In the genomic region with DNA sequence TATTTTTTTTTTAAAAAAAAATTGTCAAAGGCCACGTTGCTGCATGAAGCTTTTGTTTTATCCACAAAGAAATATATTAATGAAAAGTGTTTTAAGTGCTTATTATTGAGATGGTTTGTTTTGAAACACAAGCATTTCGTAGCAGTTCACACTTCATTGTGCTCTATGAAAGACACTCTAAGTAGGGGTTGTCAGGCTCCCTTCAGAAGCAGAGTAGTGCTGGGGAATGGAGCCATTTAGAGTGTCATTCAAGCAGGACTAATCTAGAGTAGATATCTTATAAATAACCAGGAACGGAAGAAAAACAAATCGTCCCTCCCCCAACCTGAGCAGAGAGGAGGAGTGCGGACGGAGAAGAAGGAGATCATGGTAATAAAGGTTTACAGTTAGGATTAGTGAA, we compare ENCODE assay signal across 23 mouse cellular contexts.
A peak's percentile ranks its signal among the peaks of the same experiment; 100 is the strongest.
DNase-seq lines count a peak whose midpoint lies in the region; ATAC-seq lines count a peak whose summit lies in the region.
"Had no signal": no experiment of that assay in that cellular context is flagged by ENCODE, and none has a peak within 500 bp of the region (broad histone marks: within the 10 kb centered on the region; RNA-seq: fewer than 3 reads in every experiment).

No protein-coding gene starts in this region.

- no peaks in the 10 kb centered on the region for H3K36me3 ChIP-seq in heart, embryonic 11.5 days (ENCODE audit: control insufficient read depth, insufficient read depth, low read length)
- H3K36me3 ChIP-seq in midbrain, embryonic 12.5 days, result no peaks in the 10 kb centered on the region
- H3K36me3 ChIP-seq in midbrain, embryonic 10.5 days, result no peaks in the 10 kb centered on the region
- H3K36me3 ChIP-seq in forebrain, embryonic 15.5 days, result no peaks in the 10 kb centered on the region
- H3K36me3 ChIP-seq: embryonic facial prominence, embryonic 15.5 days; hindbrain, embryonic 13.5 days had no signal

- H3K9ac ChIP-seq in heart, embryonic 11.5 days (ENCODE audit: low read depth, low read length), result no peak overlapping the region
- H3K9ac ChIP-seq in midbrain, embryonic 12.5 days (replicated peaks), result no peak overlapping the region
- H3K9ac ChIP-seq in forebrain, embryonic 15.5 days (replicated peaks), result no peak overlapping the region
- H3K9ac ChIP-seq: embryonic facial prominence, embryonic 15.5 days; hindbrain, embryonic 13.5 days had no signal

- intact Hi-C loops in left cerebral cortex, postnatal 4 days (cut with DNase I), result loop anchor here (10.0 kb wide), 1 partner anchor 821 kb away; no protein-coding TSS in a partner anchor

- 28% methylated on average over 6 of the region's 6 CpGs for WGBS in heart, embryonic 11.5 days (ENCODE audit: insufficient replicate concordance)
- 6% methylated on average over 6 of the region's 6 CpGs for WGBS in midbrain, embryonic 12.5 days
- WGBS in midbrain, embryonic 10.5 days, result 21% methylated on average over 6 of the region's 6 CpGs
- 3% methylated on average over 6 of the region's 6 CpGs for WGBS in forebrain, embryonic 15.5 days

- H3K4me1 ChIP-seq in heart, embryonic 11.5 days (ENCODE audit: control insufficient read depth, insufficient read depth, low read length), result peaks cover 24% of the 10 kb centered on the region
- peaks cover 15% of the 10 kb centered on the region for H3K4me1 ChIP-seq in midbrain, embryonic 12.5 days
- H3K4me1 ChIP-seq in midbrain, embryonic 10.5 days, result peaks cover 24% of the 10 kb centered on the region
- H3K4me1 ChIP-seq in forebrain, embryonic 15.5 days, result peaks cover 21% of the 10 kb centered on the region
- H3K4me1 ChIP-seq: embryonic facial prominence, embryonic 15.5 days had no signal

- no peak overlapping the region for H3K4me2 ChIP-seq in heart, embryonic 11.5 days
- H3K4me2 ChIP-seq in midbrain, embryonic 12.5 days (replicated peaks), result 0 out of 2 replicates have a peak overlapping the region, but pooled peaks have one; percentile 1
- no peak overlapping the region for H3K4me2 ChIP-seq in forebrain, embryonic 15.5 days (replicated peaks)
- H3K4me2 ChIP-seq: embryonic facial prominence, embryonic 15.5 days; hindbrain, embryonic 13.5 days had no signal

- H3K27ac ChIP-seq in heart, embryonic 11.5 days (ENCODE audit: low read depth, low read length), result peak overlapping the region; percentile 68; the same call in 1 of the 2 replicates
- no peak overlapping the region for H3K27ac ChIP-seq in midbrain, embryonic 12.5 days (replicated peaks)
- no peak overlapping the region for H3K27ac ChIP-seq in midbrain, embryonic 10.5 days (replicated peaks)
- H3K27ac ChIP-seq in forebrain, embryonic 15.5 days (replicated peaks), result no peak overlapping the region
- H3K27ac ChIP-seq: embryonic facial prominence, embryonic 15.5 days; heart, adult 2 months; hindbrain, embryonic 13.5 days; hindbrain, postnatal 0 days had no signal

- H3K9me3 ChIP-seq in heart, embryonic 11.5 days (replicated peaks; ENCODE audit: control insufficient read depth, low read length), result no peaks in the 10 kb centered on the region
- H3K9me3 ChIP-seq in midbrain, embryonic 12.5 days, result no peaks in the 10 kb centered on the region
- no peaks in the 10 kb centered on the region for H3K9me3 ChIP-seq in midbrain, embryonic 10.5 days (replicated peaks)
- no peaks in the 10 kb centered on the region for H3K9me3 ChIP-seq in forebrain, embryonic 15.5 days
- H3K9me3 ChIP-seq: embryonic facial prominence, embryonic 15.5 days; hindbrain, embryonic 13.5 days had no signal

- H3K27me3 ChIP-seq in heart, embryonic 11.5 days (ENCODE audit: control insufficient read depth, insufficient read depth, low read length), result no peaks in the 10 kb centered on the region
- peaks cover 19% of the 10 kb centered on the region for H3K27me3 ChIP-seq in midbrain, embryonic 12.5 days
- H3K27me3 ChIP-seq in midbrain, embryonic 10.5 days (ENCODE audit: low read depth, poor library complexity, severe bottlenecking), result peaks cover 57% of the 10 kb centered on the region
- H3K27me3 ChIP-seq in forebrain, embryonic 15.5 days, result peaks cover 45% of the 10 kb centered on the region; the same call in 1 of the 2 replicates
- H3K27me3 ChIP-seq: CH12.LX; embryonic facial prominence, embryonic 15.5 days; hindbrain, embryonic 13.5 days had no signal

- DNase-seq in heart, adult 18-20 months, result no peak
- no peak for DNase-seq in midbrain, embryonic 10.5 days (ENCODE audit: low spot score)
- no peak for DNase-seq in layer of hippocampus, postnatal 36 days
- DNase-seq in left cerebral cortex, postnatal 4 days, result no peak
- DNase-seq: adrenal gland, adult 2 months; adrenal gland, postnatal 25 days; cerebellum, adult 11 months; cerebellum, adult 8-10 months; cerebellum, postnatal 14 days; embryo, embryonic 11 days; gastrocnemius, postnatal 36 days; heart, adult 2 months; heart, postnatal 10 days; kidney, adult 11 months; kidney, adult 9 months had no signal

- ATAC-seq in heart, embryonic 11.5 days (replicated peaks; ENCODE audit: insufficient number of reproducible peaks, low FRiP score, low TSS enrichment), result no peak
- ATAC-seq in midbrain, embryonic 12.5 days (ENCODE audit: low FRiP score, low read depth), result no peak
- ATAC-seq in forebrain, embryonic 15.5 days (replicated peaks), result peak; percentile 46; the same call in 1 of the 2 replicates
- ATAC-seq: hindbrain, postnatal 0 days had no signal

- H3K4me3 ChIP-seq in heart, embryonic 11.5 days (ENCODE audit: low read depth, low read length), result no peak overlapping the region
- H3K4me3 ChIP-seq in midbrain, embryonic 12.5 days, result no peak overlapping the region
- no peak overlapping the region for H3K4me3 ChIP-seq in midbrain, embryonic 10.5 days
- no peak overlapping the region for H3K4me3 ChIP-seq in forebrain, embryonic 15.5 days
- H3K4me3 ChIP-seq: embryonic facial prominence, embryonic 15.5 days; erythroblast, embryonic 14.5 days; heart, adult 2 months; hindbrain, embryonic 13.5 days had no signal
